Mouse (Mus musculus) right cerebral cortex, adult 2 months (tissue): ENCODE measurements around the gene Zeb2.
A peak's percentile ranks its signal among the peaks of the same experiment; 100 is the strongest.

Experiments used
- DNase-seq, 2 experiments: peaks; one replicate each; pipeline ENCODE4 v3.0.0; 2021 to 2022; ENCODE audit warnings: low spot score in 2 of 2

The Zeb2 gene

DNA sequence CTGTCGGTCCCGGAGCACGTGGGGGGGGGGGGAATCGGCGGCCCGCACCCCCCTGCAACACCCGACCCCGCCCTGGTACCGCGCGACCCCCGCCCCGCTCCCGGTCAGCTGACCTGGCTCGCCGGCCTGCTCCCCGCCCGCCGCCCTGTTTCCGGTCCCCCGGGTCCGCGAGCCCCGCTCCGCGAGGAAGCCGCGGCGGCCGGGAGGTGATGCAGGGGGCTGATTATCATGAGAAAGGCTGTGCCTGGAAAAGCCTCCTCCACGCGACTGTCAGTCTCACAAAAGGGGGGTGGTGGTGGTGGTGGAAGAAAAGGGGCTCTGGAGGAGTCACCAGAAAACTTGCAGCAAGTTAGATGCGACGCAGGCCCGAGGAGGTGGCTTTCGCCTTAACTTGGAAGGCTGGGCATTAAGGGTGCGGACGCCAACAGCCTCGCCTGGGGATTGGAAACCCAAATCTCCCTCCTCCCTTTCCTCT is at the start of gene Zeb2:
Gene Zeb2 (minus strand): TSS at position 309 of the 475 bp plus-strand sequence.
- DNase-seq = peak in 1 of 2 experiments; percentile 62

DNA sequence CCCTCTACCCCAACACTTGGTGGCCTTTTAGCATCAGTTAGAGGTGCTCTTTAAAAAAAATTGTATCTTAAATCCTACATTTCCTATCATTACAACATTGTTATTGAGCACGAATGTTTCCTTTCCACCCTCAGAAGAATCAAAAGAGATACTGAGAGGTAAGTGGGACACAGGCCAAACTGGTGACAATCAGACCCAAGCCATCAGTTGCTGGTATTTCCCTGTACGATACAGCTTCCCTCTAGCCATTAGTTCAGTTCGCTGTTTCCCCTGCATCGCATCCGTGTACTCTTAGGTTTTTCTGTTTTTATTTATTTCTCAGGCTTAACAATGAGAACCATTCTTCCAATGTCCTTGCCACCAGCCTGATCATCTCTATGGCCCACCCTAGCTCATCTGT is 41.6 kb upstream of the Zeb2 start:
- no peak for DNase-seq

DNA sequence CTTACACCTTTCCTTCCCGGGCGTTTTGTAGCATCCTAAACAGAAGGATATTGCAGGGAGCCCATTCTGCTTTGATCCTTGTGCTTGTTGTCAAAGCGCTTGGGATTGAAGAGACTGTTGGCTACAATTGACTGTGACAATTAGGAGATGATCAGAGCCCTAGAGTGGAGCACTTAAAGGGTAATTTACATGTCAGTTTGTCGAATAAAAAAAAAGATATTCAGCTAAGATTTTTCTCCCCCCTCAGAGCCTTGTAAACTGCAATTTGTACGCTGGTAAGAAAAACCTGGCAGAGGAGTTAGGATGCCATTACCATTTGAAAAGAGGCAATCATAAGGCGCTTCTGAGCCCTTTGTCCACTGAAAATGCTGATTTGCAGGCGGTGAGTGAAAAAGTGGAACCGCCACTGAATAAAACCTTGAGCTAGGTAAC is 41.2 kb upstream of the Zeb2 start:
- no peak for DNase-seq

DNA sequence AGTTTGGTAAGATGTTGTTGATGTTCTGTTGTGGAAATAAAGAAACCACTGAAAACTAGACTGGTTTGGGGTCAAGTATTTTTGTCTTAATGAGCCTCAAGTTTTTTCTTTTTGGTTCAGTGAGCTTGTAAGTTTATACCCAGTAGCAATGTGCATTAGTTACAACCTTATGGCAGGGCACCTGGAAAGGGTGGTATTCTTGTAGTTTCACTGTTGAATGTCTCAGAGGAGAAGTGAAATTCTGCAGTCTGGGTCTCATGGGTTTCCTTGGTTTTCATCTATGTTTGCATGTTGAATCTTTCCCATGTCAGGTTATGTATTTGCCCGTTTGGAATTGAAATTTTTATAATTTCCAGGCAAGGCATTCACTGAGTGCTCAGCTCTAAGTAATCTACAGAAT is 36.1 kb upstream of the Zeb2 start:
- no peak for DNase-seq

DNA sequence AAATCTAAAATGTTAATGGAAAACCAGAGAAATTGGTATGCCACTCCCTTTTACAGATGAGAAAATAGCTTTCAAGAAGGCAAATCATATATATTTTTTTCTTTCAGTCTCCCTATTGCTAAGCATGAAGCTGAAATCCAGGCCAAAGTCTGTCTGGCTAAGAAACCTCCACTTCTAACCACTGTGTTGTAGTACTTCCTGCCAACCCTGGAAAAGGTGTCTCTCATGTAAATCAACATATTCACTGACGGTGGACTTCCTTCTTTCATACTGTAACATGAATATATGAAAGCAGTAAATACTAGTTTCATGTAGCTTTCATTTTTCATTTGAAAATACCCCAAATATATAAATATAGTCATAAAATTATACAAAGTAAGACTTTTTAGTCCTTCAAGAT is 26.0 kb upstream of the Zeb2 start:
- no peak for DNase-seq

DNA sequence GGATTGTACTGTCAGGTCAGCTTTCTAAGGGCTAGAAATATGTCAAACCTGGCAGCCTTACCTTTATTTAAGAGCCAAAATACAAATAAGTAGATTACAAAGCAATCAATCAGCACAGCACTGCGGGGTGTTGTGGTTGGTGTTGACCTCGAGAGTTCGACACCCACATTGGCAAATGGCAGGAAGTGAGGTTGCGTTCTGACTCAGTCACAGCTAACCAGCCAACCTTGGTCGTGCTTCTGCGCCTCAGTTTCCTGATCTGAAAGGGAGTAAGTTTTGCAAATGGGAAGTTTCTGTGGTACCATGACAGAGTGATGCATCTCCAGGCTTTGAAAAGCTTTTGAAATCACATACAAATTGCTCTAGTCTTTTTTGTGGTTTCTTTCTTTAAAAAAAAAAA is 21.7 kb upstream of the Zeb2 start:
- no peak for DNase-seq

DNA sequence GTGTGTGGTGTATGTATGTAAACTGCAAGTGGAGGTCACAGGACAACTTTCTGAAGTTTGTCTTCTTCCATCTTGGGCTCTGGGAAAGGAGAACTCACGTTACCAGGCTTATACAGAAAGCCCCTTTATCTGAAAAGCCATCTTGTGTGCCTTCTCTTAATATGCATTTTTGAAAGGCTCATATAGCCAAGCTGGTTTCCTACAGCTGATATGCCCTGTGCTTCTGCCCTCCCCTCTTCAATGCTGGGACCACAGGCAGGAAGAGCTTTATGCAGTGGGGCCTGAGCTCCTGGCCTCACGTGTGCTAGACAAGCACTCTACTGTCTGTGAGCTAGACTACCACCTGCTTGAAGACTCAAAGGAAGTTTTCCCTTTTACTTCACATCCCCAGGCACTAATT is 19.6 kb upstream of the Zeb2 start:
- DNase-seq = no peak

DNA sequence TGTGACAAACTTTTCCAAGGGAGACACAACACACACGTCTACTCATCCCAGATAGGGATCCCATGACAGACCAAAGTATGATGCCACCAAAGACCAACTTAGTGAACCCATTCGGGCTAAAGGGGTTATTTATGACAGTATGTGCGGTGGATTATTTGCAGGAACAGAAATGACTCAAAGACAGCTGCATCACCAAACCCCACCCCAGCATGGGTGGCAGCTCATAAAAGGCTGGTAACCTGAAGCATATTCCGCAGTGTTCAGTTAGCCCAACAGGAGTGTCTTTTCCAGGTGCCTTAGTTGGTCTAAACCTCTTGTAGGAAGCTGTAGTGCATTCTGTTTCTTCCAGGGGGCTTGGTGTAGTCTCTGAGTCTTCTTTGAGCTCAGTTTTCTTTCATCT is 16.0 kb upstream of the Zeb2 start:
- no peak for DNase-seq

DNA sequence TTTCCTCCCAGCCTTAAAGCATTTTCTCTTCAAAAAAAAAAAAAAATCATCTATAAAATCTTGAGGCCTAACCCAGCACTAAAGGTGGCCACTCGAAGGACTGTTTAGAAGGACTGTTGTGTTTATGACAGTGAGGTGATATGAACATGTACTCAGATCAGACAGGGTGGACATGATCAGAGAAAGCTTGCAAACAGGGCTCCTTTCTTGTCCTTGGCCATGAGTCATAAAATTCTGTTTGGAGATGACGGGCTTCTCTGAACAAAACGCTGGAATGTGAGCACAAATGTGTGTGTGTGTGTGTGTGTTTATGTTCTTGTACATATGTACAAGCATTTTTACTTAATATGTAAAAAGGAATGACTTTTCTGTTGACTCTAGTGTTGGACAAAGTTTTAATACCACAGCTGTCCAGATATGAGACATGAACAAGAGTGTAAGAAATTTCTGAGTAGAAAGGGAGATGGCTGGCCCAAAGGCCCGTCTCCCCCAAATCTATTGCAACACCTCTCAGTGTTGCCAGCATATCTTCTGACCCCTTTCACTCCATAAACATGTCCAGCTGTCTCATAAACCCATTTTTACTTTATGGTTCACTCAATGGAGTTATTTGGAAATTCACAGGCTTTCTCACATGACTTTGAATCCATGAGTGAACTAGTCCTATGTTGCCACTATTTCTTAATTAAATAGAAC is 13.4 kb upstream of the Zeb2 start:
- DNase-seq = no peak

DNA sequence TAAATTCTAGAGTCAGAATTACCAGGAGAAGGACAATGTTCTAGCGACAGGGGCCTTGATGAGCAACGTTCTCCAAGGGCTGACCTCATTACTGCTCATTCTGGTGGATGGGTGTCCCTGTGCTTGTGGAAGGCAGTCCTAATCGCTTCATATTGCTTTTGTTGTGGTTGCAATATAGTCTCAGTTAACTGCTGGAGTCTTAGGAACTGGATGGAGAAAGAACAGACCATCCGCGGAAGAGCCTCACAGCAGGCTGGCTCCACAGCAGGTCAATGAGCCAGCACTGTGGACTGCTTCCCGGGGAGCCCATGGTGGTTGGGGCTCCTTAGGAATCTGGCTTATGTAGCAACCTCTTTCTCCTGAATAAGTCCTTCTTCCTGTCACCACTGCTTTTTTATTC is 12.4 kb upstream of the Zeb2 start:
- no peak for DNase-seq

DNA sequence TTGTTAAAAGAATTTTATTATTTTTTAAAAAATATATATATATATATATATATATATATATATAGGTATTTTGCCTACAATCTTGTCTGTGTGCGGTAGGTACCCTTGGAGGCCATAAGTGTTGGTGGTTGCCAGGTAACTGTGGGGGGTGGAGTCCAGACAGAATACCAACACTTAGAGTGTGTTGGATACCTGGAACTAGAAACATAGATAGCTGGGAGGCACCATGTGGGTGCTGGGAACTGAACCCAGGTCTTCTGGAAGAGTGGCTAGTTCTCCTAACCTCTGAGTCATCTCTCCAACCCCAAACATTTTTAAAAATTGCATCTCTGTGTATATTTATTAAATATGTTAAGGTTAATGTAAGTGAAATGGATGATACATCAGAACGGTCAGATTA is 11.5 kb upstream of the Zeb2 start:
- DNase-seq = no peak

DNA sequence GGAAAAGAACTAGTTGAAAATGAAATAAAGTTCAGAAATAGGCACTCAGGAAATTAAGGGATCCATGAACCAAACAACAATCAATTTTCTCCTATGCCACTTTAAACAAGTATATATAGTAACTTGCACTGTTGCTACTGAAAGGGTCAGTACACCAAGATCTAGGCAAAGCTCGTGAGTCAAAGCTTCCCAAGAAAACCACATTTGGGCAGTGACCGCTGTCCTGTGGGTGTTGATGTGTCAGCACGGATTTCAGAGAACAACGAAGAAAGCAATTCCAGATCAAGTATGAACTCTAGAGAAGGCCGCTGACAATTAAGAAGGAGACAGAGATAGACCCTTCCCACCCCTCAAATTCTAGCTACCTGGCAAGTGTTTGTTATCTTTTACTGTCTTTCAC is 9.2 kb upstream of the Zeb2 start:
- DNase-seq = no peak

DNA sequence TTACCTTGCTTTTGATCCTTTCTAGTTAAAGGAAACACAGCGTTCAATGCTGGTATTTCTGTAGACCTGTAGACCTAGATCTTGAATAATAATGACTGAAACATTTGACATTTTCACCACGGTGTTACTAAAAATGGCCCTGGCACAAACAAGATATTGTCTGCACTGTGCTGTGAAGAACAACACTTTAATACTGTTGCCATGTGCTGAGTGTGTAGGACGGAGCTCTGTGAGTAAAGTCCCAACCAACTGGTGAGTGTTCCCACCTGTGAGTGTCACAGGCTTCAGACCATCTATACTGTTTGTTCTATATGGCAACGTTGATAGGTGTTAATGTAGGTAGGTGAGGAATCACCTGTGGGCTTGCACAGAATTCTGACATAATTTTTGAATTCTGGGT is 8.0 kb upstream of the Zeb2 start:
- no peak for DNase-seq

DNA sequence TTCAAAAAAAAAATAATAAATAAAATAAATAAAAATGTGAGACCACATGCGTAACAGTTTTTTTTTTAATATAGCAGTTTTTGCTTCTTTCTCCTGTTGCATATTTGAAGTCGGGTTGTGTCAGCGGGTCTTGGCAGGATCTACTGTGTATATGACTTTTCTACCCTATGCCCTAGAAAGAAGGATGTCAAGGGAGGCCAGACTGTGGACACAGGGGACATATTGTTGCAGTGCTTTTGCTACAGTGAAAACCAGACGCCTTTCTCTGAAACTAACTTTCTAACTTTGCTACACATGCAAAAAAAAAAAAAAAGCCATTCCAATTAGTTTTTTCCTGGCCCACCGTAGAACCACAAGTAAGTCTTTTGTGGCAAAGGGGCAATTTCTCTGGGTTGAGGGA is 6.3 kb upstream of the Zeb2 start:
- no peak for DNase-seq

DNA sequence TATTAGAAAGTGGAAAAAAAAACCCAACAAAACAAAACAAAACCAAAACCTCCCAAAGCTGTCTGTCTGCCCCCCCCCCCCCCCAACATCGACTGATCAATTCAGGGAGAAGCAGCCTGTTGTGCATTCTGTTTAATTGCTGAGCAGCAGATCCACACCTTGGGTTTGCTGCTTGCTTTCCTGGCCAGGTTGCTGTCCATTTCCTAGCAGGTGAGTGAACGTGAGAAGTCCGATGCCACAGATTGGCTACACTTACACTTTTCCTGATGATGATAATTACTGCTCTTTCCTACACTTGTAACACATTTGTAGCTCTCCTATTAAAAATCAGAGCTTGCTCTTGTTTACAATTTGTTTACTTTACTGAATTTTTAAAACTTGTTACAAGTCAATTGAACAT is 926 bp upstream of the Zeb2 start:
- no peak for DNase-seq

DNA sequence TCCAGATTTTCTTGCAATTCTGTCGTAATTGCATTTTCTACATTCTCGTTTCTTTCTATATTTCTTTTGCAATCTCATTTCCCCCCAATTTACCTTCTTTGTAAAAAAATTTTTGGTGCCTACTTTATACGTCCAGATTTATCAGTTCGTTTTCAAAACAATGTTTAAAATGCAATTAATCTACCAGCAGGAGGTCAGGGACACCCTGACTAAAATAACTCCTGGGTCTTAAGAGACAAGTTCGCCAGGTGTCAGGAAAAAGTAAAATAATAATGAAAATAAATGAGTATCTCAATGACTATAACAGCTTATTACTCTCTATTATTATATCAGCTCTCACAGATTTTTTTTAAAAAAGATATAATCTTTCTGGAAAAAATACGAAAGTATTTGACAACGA is 397 bp upstream of the Zeb2 start:
- DNase-seq = no peak

DNA sequence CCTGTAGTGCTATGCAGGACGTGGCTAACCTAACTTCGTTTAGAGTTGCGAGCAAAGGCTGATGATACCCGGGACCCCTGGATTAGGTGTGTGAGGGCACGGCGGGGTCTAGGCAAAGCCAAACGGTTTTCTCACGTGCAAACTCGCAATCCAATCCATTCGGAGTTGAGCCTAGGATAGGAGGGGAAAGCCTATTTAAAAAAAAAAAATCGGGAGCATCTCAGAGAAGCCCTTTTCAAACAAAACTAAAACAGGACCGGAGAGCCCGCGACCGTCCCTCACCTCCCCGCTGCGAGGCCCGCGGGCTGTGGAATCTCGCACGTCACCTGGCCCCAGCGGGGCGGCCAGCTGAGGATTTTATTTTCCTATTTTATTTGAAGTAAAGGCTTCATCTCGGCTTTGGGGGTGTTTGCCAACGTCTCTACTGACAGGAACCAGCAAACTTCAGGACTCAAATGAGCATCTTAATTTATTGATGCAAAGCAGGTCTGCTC is 617 bp downstream of the Zeb2 start:
- no peak for DNase-seq

DNA sequence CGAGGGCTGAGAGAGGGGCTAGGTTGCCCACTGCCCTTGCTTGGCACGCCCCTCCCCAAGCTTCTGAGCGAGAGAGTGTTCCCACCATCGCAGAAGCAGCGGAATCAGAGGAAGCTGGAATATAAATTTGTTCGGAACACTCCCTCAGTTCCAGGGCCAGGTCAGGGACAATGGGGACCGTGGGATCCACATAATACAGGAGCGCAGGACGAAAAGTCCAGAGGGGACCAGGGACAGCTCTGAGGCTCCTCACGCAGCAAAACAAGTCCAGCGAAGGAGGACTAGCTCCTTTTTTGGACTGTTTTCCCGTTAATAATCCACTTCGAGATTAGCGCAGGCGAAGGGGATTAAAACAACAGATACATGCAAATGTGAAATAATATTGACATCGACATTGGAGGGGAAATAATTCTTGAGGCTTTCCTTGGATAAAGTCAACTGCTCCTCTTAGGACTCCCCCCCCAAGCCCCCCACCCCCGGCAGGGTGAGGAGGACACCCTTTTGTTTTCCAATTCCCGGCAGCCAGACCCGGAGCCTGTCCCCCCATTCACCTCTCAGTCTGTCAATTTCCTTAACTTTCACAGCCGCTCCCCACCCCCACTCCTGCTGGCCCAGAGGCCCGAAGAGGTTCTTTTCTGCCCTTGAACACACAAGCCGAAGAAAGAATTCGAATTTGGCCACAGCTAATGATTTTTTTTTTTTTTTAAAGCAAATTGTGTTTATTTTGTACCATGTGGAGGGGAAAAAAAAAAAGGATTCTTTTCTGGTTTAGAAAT is 1.3 kb downstream of the Zeb2 start:
- no peak for DNase-seq

DNA sequence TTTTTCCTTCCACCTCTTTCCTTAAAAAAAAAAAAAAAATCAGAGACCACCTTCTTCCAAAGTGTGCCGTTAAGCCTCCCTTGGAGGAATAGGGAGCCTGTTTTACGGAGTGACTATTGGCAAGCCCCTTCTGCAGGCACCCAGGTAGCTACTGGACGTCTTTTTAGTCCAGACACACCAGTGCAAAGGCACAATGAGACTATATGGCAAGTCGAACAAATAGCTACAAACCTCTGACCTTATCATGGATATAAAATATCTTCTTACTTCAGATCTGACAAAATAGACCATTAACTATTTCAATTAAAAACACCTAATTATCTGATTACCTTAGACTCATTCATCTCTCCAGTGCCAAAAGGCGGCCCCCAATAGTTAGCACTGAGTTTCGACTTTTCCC is 2.0 kb downstream of the Zeb2 start:
- DNase-seq = no peak

DNA sequence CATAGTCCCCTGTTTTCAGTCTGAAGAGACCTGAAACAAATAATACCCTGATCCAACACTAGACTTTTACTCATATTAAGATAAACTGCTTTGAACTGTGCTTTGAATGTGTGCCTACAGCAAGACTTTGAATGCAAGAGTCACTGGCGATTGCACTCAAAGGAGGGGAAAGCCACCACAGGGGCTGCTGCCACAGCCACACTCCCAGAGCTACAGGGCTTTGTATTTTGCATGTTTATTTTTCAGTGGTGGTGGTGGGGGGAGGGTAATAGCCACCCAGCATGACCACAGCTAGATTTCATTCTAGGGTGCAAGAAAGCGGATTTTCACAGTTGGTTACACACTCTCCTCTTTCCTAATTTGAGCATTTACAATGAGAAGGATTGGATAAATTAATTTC is 2.6 kb downstream of the Zeb2 start:
- no peak for DNase-seq

DNA sequence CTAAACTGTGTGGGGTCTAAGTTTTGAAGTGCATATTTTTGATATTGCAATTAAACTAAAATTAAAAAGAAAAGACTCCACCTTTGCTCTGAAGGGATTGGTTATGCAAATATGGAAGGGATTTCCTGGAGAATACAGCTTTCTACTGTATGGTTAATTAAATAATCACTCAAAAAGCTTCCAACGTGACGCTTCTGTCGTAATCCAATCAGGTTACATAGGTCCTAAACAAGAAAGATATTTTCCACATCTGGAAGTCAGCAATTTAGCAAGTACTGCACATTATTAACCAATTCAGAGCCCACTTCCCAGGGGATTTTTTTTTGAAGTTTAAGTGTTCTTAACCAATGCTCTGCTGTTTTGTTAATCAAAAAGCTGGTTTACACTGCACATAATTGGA is 3.3 kb downstream of the Zeb2 start:
- no peak for DNase-seq

DNA sequence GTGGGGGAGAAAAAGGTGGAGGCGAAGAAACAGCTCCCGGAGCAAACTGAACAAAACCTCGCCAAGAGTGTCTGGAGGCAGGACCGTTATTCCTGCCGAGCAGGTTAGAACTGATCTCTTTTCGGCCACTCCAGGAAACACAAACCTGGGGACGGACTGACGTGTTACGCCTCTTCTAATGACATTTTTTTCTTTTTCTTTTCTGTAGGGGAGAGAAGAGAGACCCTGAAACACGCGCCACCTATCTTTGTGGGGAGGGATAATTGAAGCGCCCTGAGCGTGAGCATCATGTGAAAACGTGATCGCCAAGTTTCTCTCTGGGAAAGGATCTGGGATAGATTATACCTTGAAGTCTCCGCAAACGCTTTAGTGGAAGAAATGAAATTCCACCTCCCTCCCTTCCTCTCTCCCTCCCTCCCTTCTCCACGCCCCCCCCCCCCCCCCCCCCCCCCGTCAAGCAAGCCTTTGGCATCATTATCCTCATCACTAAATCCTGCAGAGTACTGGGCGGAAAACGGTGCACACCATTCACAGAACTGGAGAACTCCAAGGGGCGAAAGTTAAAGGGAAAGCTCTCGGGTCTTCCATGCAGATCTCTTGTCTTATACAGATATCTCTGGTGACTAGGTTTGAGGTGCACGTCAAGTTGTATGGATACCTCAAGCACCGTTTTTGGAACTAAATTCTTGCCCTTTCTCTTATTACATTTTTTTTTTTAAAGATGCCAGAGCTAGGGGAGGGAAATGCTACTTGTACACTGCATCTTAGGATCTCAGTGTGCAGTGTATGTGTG is 4.1 kb downstream of the Zeb2 start:
- DNase-seq = no peak
